Mouse (Mus musculus) CD4-positive, CD25-positive, alpha-beta regulatory T cell, adult 2 months (primary cell): Measurements from ENCODE around the gene Prpf4b.
"Not testable (repeated sequence)": the region's sequence is repeated elsewhere in the genome, so short reads cannot be mapped to it uniquely, and the experiment has no call there.

Experiments used
- DNase-seq: peaks from one replicate; pipeline ENCODE4 v3.0.0-alpha.2; 2012; ENCODE audit warnings: low read depth, low spot score

The Prpf4b gene

DNA sequence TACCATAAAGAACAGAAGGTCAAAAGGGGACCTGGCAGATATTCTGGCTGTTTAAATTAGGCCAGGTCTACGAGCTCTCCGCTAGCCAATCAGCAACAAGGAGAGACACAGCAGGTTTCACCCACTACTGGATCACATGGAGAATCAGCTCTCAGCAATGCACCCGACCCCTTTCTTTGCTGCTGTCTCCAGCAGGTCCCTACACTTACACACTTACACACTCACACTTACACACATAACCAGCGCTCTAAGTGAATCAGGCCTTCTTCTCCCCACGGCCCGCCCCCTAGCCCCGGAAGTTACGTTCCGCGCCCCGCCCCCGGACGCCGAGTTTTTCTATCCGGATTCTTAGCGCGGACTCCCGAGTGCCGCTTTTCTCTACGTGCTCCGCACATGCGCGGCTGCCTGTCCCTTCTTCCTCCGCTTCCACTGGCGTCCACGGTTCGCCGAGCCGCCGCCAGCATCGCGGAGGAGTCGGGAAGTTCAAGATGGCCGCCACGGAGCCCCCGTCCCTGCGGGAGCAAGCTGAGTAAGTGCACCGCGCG lies at the start of gene Prpf4b:
TSS of gene Prpf4b (plus strand) at position 137 of the 545 bp plus-strand sequence.
- peak; percentile 93 for DNase-seq

DNA sequence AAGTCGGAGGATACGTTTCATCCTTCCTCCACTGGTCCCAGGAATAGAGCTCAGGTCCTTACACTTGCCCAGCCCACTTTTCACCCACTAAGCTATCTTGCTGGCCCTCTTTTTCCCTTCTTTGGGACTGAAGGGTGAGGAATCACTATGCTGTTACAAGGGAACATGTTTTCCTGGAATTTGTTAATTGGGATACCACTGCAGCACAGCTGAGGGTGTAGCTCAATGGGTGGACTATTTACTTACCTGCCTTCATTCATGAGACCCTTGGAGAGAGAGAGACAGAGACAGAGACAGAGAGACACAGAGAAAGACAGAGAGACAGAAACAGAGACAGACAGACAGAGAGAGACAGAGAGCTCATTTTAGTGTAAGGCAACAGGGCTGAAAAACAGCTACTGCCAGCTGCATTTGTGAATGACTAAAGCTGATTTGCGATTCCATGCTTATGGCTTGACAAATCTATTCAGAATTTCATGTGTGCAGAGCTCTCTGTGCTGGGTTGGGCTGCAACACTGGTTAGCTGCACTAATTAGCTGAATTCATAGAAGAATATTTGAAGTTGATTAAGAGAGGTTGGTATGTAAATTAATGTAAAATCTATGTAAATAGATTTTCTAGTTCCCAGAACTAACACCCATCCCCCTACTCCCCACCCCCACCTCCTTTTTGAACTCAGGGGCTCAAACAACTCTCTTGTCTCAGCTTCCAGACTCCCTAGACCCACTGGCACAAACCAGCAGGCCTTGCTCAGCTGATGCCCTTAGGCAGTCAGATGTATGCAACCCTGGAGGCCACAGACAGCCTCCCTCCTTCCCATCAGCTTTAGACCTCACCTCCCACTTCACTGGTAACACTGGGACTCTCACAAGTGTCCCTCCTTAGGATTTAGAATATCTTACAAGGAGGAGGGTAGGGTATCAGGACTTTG lies 48.1 kb upstream of the Prpf4b start:
- DNase-seq, result no peak

DNA sequence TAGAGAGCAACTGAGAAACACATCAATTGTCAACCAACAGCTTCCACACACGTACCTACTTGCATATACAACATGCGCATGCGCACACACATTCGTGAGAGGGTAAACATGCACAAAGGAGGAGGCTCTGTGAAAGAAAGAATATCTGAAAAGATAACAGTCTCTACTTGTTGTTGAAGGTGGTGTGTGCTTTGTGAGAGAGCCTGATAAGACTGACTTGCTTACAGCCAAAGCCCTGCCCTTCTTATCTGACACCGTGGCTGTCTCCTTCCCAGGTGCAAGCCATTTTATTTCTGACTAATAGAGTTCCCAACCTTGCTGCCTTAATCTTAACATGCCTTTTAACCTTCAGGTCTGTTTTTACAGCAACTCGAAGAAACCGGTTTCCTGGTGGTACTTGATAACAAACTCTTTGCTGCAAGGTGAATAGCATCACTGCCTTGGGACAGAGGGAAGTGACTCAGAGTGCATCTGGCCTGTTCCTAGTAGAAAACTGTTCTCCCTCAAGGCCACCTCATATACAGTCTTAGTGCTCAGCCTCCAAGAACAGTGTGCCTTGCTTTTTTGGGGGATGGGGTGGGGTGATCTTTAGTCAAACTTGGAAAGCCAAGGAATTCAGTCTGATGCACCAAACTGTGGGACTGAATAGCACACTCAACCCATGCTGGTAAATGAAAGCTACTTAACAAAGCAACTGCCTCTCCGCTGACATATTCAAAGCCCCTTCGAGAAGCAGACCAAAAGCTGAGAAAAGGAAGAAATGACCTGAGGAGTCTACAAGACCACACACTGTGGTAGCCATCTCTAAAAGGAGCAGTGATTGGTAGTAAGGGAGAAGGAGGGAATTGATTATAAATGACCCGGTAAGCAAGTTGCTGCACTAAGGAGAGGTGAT lies 46.9 kb upstream of the Prpf4b start:
- no peak for DNase-seq

DNA sequence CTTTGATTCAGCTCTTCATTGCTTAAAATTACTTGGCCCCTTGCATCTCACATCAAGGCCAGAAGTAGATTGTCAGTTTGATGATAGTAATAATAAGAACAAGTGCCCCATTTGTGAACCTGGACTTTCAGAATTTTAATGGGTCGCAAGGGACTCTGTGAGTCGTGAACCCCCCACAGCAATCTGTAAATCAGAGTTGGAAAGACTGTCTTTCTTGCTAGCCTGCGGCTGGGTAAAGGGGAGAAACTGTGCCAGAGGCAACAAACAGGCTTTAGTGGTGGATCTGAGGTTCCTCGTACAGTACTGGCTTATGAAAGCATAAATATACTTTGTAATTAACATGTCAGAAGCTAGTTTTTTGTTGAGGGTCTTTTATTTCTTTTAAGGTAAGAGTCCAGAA lies 32.3 kb upstream of the Prpf4b start:
- DNase-seq, result no peak

DNA sequence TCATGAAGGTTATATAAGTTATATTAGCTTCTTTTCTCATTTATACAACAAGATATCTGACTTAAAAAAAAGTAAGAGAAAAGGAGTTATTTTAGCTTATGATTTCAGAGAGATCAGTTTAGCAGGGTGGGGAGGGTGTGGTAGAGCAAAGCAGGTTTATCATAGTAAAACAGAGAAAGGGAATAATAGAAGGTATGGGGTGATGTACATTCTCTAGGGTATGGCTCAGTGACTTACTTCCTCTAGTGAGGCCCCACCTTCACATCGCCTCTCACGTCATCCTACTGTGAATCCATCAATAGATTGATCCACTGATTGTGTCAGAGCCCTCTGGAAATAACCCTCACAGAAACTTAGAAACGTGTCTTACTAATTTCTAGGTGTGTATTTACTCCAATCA lies 24.3 kb upstream of the Prpf4b start:
- no peak for DNase-seq

DNA sequence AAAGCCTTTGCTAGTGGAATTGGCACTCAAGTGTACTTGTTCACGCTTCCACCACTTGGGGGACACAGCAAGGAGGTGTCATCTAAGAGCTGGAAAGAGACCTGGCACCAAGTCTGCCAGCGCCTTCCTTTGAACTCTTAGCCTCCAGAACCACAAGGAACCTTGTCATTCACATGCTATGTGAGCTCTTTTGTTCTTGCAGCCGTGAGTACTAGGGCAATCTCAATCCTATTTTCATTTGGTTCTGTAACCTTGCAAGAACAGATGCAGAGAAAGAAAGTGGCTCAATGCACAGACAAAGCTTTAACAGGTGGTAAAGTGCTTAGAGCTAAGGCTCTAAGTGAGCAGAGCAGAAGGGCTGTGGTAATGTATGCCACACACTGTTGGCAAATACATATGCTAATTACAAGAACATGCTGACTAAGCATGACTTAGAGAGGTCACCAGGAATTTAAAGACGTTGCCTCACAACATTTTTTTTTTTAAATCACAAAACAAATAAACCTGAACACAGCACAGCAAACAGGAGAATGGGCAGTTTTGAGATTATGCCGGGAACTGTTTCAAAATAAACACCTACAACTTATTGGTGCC lies 23.8 kb upstream of the Prpf4b start:
- DNase-seq, result no peak

DNA sequence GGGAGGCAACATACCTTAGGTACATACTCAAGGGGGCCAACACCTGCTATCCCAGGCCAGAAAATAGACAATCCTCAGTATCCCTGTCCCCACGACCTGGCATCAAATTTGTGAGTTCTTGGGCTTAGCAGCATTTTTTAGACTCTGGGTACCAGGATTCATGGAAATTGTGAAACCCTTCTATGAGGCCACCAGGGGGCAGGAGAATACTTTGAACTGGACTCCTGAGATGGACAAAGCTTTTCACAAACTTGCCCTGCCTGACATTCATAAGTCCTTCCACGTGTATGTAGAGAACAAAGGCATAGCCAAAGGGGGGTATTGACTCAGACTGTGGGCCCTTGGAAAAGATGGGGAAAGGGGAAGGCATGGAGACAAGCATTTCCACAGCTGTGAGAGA lies 17.6 kb upstream of the Prpf4b start:
- DNase-seq, result peak; percentile 49

DNA sequence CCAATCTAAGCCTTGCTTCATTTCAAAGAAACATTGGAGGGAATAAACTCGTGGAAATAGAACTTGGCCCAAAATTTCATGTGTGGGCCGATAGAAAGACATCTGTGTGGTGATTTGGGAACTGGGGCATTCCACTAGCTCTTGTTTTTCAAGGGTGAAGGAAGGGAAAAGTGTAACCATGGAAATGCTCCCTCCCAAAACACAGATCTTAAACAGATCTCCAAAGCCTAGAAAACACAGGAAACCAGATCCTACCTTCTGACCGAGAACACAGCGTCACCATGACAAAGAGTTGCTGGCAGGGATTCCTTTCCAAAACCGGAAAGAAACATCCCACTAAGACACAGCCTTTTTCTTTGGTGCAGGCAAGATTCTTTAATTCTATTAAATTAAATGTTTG lies 15.7 kb upstream of the Prpf4b start:
- DNase-seq, result no peak

DNA sequence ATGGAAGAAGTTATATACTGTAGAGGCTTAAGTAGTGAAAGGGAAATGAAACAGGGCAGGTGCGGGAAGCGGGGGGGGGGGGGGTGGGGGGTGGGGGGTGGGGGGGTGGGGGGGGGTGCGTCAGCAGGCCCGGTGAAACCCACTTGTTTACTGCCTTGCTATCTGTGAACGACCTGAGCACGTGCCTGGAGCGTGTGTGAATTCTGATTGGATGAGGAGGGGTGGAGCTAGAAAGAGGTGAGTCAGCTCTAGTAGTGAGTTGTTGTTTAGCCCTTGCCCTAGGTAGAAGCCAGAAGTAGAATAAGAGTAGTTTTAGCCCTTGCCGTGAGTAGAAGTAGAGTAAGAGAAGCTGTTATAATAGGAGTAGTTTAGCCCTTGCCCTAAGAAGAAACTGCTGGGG lies 13.9 kb upstream of the Prpf4b start:
- not testable (repeated sequence) for DNase-seq

DNA sequence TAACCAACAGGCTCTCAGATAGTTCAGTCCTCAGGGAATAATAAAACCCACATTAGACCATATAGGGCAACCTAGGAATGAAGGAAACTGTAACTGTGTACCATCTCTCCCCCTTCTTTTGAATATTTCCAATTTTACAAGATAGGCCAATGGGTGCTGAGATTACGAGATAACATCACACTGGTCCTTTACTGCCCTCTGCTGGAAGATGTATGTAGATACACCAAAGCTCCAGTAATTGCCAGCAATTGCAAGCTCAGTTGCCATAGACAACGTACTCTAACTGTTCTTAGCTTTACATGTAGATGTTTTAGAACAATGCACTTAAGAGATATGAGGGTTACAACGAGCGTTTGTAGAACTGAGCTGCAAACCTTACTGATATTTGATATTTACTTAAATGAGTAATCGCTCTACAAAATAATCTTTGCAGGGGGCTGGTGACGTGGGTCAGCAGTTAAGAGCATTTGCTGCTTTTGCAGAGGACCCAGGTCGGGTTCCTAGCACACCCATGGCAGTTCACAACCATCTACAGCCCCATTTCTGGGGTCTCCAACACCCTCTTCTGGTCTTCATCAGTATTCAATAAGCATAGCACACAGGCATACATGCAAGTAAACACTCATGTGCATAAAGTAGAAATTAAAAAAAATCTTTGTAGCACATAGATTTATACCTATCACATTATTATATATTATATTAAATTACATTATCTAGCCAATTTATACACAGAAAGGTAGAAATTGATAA lies 10.5 kb upstream of the Prpf4b start:
- peak; percentile 81 for DNase-seq

DNA sequence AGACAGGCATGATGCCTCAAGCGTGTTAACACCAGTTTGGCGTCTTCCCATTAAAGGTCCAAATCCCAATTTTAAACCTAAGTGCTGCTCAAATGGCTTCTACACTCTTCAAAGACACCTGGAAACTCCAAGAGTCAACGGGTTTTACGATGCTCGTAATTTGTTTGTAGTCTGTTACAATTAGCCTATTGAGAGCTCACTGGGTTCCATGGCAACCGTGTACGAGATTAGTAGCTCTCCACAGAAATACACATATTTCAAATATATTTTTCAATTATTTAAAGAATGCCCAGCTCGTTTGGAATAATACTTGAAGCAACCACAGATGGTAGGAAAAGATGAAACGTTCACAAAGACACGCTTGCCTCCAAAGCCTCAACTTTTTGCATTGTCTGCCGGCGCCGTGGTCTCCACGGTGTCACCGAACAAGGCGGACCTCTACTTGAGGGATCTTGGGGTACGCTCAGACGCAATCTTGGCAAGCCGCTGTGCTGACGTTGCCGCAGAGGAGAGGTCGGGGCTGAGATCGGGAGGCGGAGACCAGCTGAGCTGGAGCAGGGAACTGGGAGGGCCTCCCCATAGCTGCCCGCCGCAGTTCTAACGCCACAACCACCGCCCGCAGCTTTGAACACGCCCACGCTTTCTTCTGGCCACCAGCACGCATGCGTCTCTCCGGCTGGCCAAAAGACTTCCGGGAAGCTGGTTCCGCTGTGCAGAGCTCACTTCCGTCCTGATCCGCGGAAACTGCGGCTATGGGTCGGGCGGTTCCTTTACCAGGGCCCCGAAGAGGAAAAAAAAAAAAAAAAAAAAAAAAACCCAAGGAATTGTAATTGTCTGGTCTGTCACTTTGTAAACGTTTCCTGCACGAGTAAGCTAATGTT lies 1.1 kb upstream of the Prpf4b start:
- peak; percentile 94 for DNase-seq

DNA sequence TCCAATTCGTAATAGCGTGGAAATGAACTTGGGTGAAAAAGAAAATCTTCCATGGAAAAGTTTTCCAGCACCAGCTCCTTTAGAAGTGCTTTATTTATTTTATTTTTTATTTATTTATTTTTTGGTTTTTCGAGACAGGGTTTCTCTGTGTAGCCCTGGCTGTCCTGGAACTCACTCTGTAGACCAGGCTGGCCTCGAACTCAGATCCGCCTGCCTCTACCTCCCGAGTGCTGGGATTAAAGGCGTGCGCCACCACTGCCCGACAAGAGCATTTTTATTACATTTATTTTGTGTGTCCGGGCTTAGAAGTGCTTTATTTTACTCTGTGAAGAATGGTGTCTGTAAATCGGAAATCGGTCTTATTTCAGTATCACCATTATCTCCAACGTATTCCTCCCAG lies 366 bp upstream of the Prpf4b start:
- DNase-seq, result not testable (repeated sequence)

DNA sequence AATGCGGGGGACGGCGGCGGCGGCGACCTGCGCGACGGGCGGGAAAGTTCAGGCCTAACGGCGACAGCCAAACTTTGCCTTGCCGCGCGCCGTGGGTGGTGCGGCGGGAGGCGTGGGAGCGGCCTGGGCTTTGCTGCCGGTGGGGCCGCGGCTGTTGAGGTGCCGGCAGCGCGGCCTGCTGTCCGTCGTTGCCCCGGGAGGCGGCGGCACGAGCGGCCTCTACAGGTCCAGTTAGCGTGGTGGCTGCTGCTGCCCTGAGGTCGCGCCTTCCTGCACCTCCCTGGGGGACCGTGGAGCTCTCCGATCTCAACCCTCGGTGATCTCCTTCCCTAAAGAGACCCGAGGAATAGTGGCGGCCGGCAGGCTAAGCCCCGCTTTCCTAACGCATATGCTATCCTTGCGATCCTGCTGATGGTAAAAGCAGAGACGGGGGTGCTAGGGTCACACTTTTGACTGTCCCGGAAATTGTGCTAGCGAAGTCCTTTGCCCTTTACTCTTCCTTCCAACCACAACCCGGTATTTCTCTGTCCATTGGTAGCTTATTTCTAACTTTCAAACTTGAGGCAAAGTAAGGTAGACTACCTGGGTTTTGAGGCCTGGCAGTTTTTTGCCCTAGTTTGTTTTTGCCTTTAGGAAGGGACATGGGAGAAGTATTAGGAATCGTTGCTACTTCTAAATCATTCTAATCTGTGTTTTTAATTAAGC lies 791 bp downstream of the Prpf4b start:
- no peak for DNase-seq

DNA sequence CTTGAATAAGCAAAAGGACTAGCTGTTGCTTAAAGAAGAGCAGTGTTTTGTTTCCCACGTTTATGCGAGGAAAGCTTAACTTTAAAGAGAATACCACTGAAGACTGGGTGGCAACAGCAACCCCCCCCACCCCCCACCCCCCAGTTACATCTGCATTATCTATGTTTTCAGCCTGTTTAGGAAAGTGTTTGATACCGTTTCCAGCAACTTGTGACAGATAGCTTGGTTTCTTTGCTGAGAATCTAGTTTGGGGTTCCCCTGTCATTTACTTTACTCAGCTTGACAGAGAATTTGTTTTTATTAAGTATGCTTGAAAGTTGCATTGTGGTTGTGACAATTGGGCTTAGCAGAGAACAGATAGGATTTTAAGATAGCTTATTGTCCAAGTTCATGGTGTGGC lies 1.4 kb downstream of the Prpf4b start:
- DNase-seq, result no peak

DNA sequence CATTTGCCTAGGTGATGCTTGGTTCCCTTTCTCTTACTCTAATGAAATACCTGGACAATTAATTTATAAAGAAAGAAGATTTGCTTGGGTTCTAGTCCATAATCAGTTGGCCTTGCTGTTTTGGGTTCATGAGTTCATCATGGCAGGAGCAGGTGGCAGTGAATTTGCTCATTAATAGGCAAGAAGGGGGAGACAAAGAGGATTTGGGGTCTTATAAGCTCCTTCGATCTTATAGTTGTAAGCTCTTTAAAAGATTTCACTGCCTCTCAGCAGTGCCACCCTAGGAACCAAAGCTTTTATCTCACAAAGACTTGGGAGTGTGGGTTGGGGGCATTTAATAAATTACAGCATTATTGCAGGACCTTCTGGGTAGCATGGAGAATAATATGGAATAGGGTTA lies 17.8 kb downstream of the Prpf4b start:
- DNase-seq, result no peak

DNA sequence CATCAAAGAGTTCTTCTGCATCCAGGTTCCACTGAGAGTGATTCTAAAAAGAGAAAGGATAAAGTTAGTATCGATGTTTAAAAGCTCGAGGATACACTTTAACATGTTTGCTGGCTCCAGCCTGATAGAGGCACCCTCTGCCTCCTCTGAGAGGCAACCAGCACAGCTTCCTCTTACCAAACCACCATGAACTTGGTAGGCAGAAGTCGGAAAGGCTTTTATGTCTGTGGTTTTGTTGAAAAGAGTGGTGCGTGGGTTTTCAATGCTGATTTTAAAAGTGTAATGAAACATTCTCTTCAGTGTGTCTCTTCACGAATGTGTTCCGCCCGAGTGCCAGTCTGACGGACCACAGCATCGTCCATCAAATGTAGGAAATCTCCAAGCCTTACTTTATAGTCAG lies 39.5 kb downstream of the Prpf4b start:
- peak; percentile 42 for DNase-seq

DNA sequence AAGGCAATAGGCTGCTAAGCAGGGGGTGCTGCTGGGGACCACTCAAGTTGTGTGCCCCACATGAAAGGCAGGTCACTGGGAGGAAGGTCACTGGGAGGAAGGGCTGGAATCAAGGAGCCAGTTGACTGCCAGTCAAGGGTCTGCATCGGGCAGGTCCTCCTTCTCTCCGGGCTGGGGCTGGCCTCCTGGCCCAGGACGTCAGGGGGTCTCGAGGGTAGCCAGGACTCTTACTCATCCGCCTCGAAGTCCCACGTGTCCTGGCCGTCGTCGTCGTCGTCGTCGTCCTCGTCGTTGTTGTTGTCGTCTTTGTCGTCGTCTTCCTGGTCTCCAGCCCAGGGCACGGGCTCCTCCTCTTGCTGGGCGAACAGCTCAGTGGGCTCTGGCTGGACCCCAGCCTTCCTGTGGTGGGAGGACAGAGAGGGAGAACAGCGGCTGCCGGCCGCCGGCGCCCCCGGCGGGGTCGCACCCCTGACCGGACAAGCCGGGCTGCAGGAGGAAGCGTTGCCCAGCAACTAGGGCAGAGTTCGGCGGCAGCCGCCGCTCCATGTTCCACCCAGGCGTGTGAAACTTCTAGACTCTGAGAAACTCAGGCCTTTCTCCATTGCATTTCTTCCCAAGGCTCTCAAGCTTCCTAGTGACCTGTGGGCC lies 41.5 kb downstream of the Prpf4b start:
- DNase-seq, result peak; percentile 16

DNA sequence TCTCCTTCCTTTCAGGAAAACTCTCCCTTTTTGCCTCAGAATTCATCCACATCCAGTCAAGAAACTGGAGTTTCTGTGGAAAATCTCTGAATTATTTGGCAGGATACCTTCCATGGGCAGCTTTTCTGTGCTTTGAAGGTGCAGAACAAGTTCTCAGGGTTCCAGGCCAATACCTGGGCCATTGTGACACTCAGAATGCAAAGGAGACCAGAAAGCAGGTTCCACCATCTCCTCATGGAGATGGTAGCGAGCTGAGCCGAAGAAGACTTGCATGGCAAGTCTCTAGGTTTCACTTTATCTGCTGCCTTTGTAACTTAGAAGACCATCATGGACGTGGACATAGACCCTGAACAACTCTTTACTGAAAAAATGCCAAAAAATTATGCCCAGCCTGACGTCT lies 49.1 kb downstream of the Prpf4b start, which contains the start of the genes Fam217a and 4933417A18Rik:
TSS of gene Fam217a (minus strand) at position 101 of the 400 bp plus-strand sequence.
TSS of gene 4933417A18Rik (plus strand) at position 200 of the 400 bp plus-strand sequence.
- no peak for DNase-seq
